Mouse (Mus musculus) cerebellum, adult 18-20 months (tissue): ENCODE measurements at regions not wholly inside any gene's neighbourhood (a gene's known extent, or its start where the extent isn't known, plus 50 kb on each side); places are given as distances from the start of the nearest gene placed in this dataset.

Experiments
- DNase-seq, 2 experiments: peaks; one replicate each; pipeline ENCODE4 v3.0.0; 2021

DNA sequence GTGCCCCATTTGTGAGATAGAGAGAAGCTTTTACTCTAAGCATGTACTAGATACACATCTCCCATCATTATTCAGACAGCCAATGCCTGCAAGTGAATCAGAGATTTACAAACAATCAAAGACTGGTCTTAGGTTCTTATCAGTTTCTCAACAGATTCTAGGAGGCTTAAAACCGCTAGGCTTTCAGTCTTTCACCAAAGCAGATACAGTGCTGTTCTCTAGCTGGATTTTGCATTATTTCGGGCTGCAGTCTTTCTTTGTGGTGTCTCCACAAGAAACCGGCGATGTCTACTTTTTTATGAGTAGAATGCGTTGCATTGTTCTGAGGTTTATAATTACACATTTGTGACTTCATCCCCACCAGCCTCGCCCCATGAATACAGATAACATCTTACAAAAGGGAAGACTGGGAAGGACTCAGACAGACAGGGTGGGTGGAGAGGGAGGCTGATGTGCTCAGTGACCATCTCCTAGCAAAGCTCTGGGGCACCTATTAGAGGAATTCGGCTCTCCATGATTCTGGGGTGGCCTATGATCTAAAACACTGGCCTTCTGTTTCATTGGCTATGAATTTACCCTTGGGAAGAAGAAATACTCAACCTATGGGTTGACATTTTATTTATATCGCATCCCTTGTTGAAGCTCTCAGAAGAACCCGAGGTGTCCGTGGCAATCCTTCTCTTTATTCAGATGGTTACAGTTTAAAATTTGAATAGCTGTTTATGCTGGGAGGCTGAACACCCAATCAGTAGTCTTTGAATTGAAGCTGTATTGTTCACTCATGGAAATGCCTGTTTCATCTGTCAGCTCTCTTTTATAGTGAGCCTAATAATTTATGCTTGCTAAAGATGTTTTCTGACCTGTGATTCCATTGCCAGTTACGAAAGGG lies 343.8 kb downstream of the Tmem161b start:
- DNase-seq = peak in 1 of 2 experiments; percentile 12

DNA sequence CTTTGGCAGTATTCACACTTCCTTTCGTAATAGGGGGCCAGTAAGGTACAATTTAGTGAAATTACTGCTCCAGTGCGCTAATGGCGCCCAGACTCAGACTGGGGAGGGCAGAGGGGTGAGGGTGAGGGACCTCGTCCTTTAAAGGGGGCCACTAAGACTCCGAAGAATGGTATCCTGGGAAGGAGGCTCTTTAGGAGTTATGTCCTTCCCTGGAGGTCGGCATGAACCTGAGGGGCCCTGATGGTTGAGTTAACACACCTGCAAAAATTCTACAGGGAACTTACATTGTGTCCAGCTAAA lies 344.4 kb downstream of the Tmem161b start:
- DNase-seq = no peak

DNA sequence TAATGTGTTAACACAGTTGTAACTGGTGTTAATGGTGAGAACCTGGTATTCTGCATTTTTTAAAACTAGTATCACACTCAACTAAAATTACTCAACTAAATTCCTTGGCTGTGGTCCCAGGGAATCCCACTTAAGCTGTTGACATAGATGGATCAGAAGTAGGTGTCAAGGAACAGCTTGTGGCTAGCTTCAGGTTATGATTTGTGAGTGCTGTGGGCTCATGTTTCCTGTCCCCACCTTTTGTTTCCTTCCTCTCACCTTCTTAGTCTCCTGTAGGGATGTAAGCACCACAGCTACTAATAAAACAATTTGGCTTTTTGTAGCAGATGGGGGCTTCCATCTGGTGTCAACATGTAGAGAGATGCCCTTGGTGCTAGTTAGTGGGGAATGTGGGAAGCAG lies 347.3 kb downstream of the Tmem161b start:
- no peak for DNase-seq

DNA sequence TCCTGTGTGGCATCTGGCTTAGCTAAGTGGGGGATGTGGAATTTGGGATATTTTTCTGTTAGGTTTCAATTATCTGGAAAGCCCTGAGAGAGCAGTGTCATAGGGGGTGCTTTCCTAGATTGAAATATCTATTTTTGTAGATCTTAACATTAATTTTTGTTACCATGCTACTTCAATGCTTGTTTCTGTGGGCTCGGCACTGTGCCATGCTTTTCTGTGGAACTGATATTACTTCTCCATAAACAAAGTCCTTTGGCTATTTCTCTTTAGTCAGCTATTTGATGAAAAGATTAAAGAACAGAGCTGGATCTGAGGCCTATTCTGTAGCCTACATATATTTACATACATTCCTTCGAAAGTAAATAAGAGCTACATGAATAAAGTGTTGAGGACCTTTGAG lies 348.1 kb downstream of the Tmem161b start:
- no peak for DNase-seq

DNA sequence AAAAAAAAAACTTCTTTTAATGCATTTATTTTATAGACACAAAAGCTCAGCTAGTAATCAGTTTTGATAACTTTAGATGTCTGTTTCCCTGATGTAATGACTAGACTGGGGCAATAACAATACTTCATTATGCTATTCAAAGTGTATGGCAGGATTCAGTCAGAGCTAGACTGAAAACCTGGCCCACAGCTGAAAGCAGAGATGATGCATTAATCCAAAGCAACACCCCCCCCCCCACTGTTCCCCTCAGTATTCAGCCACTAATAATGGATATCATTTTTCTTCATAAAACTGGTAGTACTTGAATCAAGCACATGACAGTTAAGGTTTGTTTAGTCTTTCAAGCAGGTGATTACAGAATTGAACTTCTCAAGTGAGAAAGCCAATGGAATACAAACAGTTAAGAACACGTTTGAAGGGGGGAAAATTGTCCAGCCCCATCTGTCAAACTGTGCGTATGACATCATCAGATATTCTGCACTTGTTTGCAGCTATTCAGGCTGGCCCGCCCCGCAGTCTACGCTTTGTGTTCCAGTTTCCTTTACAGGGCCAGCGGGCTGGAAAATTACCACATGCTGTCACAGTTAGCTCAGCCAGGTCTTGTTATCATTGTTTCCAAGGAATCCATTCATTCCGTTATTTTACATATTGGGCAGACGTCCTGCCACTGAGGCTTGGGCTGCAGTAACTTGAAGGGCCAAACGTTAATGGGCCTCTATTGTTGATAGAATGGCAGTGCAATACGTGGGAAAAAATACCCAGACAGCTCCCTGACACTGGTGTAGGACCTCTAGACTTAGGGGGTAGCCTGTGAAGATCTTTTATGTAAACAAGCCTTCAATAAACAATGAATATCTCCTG lies 349.1 kb downstream of the Tmem161b start:
- peak; percentile 78 to 87 for DNase-seq

DNA sequence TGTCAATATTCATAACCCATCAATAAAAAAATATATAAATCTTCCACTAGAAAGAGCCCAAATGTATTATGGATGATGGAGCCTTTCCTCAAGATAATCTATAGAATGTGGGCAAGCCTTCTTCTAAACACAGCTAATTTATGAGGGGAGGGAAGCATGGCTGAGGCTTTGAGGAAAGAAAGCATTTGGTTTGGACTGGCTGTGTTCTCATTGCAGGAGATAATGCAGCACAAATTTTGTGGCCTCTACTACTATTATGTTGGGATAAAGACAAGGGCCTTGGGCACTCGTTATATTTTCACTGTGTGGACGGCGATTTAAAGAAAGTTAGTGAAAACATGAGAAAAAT lies 349.7 kb downstream of the Tmem161b start:
- DNase-seq = no peak

DNA sequence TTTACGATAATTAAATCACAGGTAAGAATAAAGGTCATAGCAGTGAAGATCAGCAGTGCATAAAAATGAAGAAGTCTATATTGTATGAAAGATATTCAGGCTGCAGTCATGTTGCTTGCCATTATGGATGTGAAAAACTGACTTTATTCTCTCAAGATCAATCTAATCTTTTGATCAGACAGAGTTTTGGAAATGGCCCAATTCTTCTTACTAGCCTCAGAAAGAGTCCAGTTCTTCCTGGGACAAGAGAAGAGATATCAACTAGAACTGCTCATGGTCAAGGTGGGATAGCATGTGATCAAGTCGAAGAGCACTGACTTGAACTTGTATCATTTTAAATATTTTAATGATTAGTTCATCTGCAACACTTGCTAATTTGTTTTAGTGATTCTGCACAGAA lies 350.1 kb downstream of the Tmem161b start:
- DNase-seq = no peak

DNA sequence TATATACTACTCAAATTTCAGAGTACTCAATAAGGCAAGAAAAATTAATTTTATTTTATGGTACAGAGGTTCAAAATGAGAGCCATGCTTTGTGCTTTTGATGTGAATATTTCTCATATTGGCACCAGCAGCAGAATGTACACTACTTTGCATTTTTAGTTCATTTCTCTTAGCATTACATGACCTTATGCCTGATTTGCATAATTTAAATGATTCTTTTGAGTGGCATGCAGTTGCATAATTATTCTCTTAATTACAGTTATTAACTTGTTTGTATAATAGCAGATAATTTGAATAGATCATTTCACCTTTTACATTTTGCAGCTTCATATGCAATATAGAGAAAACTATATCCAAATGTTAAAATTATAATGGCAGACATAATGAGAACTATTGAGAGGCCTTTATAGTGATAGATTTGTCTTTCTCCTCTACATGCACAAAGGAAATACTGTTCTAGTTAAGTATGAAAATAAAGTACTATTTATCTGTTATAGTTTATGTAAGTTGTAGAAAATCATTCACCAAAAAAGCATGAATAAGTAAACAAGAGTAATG lies 374.6 kb downstream of the Tmem161b start:
- DNase-seq = no peak

DNA sequence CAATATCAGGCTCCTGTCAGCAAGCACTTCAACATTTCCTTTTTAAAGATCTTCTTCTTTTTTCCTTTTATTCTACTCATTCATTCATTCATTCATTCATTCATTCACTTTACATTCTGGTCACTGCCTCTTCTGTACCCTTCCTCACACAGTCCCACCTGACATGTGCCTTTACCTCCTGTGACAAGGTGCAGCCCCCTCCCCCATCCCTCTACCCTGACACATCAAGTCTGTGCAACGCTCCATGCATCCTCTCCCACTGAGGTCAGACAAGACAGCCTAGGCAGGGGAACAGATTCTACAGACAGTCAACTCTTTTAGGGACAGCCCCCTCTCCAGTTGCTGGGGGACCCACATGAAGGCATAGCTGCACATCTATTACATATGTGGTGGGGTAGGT lies 380.5 kb downstream of the Tmem161b start:
- DNase-seq = no peak

DNA sequence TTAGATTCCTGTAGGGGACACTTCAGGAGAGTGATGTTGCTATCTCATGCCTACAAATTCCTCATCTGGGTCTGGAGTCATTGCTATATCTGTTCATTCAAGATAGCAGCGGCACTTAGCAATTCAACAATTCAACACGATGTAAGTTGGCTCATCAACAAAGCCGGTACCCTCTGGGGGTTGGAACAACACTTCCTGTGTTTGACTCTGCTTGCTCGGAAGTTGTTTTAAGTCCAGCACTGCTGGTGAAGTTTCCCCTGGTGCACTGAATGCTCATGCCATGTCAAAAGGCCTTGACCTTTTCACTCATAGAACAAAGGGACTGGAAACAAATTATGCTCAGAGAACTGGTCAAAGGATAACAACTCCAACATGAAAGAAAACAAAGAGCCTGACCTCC lies 390.4 kb downstream of the Tmem161b start:
- DNase-seq = no peak

DNA sequence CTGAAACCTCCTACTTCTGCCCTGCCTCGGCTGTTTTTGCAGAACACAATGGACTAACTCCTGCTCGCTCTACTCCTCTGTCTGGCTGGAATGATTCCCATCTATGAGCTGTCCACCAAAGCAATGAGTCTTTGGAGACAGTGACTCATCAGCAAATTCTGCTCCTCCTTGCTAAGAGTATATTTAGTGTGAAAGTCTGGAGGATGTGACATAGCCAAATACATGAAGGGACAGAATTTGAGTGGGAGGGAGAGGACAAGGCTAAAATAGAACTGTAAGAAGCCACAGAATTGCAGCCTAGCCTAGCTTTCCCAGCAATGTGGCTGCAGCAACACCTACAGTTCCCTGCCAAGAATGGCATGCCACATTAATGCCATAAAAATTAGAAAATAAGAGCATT lies 390.9 kb downstream of the Tmem161b start:
- DNase-seq = peak; percentile 13 to 26

DNA sequence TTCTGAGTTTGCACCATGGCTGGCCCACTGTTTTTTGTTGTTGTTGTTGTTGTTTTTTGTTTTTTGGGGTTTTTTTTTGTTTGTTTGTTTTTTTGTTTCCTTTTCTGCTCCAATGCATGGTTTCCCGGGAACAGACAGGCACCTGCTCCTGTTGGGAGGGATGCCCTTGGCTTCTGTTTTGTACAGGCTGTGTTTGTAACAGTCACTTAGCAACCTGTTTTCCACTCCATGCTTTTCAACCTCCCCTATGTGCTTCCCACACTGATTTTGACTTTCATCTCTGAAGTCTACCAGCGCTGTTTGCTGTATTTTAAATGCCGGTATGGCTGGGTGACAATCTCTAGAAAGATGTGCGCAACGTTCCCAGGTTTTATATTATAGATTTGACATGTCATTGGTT lies 402.6 kb downstream of the Tmem161b start:
- DNase-seq = no peak

DNA sequence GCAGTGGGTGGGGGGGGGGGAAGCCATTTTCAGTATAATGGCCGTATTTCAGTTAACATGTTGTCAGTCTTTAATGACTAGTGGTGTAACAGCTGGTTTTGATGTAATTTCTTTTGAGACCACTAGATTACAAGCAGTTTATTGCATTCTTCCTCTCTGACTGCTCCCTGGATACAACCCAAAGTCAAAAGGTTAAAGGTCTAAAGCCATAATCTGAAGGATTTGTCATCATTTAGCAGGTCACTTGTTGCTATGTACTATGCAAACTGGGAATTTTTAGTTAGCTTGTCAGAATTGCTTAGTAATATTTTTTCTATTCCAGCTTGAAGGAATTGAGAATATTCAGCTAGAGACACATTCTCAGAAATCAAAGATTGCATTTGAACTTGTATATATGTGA lies 403.4 kb downstream of the Tmem161b start:
- DNase-seq = no peak

DNA sequence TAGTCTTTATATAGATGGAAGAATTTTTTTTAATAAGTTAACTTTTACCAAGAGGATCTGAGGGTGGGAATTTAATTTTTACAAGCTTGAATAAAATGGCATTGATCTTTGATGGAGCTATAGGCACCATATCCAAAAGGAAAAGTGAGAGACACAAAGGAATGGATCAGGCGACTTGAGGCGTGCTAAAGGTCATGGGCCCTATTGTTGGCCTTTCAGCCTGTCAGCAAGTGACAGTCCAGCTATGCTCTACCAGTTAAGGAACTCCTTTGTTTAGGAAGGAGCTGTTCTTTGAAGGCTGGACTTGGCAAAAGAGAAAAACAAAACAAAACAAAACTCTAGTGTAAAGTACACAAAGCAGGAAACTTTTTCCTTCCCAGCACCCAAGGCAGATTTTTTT lies 403.8 kb downstream of the Tmem161b start:
- no peak for DNase-seq

DNA sequence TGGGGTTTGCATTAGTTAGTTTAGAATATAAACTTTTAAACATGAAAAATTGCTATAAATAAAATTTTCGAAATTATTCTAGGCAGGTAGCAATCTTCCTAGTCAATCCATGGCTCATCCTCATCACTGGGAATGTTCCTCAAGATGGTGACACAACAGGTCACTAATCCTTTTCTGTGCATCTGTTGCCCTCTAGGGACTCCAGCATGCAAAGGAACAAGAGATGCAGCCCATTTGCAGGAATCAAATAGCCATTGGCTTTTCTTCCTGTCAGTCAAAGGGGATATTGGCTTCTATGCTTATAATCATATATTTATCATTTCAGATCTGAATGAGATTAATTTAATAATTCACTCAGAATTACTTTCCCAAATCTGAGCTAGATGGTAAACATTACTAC lies 404.3 kb downstream of the Tmem161b start:
- peak in 1 of 2 experiments; percentile 7 for DNase-seq

DNA sequence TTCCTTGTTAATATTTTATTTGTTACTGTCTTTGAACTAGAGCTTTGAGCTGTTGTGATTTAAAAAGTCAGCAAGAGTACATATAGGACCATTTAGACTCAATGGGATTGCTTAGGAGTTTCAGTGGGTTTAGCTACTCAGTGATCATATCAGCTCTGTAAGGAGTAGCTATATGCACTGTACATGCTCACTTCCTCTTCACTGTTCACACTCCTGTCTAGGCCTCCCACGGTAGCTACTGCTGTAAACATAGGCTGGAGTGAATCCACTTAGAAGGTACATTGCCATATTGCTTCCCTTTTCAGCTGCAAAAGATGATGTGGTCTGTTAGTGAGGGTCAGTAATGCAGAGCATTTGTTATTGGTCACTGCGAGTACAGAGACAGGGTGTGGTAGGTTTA lies 408.6 kb downstream of the Tmem161b start:
- DNase-seq = no peak

DNA sequence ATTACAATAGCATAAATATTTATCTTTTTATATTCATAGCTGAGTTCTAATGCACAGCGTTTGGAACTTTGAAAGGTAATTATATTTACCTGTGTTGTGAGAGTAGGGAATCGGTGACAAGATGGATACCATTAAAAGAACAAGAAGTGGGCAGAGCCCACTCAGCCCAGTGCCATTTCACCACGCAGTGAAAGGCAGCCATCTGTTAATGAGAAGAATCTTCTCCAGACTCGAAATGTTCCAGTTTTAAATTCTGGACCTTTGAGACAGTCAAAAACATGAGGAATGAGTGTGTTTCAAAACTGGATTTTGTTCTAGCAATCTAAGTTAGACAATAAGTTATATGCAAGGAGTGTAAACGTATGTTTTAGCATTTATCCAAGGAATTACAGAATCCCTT lies 410.4 kb downstream of the Tmem161b start:
- no peak for DNase-seq

DNA sequence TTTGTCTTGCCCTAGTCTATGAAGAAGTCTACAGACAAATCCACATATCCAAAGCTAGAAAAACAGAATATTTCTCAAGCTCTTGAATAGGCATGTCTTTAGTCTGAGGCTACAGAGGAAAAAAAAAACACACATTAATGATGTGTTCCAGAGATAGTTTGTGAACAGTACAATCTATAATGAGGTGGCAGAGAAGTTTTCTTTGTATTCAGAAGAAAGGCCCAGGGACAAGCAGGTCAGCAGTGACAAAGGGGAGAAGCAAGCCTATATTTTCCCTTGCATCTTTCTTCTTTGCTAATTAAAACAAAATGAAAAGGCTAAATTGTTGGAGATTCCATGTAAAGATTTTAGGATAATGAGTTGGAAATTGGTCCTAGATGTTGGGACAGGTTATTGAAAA lies 414.7 kb downstream of the Tmem161b start:
- no peak for DNase-seq

DNA sequence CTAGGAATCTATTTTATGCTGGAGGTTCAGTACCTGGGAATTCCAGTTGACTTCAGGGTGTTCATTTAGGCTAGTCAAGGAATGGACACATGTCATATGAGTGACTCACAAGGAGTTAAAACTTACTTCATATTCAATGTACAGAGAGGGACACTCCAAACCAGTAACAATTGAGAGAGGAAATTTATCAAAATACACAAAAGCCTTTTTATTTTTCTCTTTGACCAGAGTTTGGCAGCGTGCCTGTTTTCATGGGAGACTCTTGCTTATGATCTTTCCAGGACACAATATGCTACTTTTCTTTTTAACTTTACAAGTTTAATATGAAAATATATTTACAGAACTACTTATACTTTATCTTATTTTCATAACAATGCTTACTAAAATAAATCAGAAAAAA lies 415.5 kb downstream of the Tmem161b start:
- DNase-seq = no peak

DNA sequence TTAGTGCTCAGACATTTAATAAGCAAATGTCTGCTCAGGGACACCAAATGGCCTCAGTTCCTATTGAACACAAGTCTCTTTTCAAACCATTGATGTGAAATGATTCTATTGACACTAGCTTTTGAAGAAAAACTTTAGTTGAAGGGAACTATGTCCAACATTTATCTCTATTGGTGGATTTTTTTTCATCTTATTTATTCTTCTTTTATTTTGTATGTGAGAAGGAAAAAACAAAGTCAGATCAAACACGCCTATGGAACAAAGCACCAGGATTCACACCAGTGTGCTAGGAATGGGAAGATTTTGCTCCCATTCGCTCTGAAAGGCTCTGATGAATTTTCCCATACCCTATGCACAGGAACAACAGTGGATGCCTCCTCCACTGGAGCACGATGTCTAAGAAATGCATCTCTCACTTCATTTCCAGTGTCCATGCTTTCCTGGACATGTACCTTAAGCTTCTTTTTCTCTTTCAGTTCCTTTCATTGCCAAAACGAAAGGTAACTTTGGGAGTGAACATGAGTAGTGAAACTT lies 416.4 kb downstream of the Tmem161b start:
- no peak for DNase-seq

DNA sequence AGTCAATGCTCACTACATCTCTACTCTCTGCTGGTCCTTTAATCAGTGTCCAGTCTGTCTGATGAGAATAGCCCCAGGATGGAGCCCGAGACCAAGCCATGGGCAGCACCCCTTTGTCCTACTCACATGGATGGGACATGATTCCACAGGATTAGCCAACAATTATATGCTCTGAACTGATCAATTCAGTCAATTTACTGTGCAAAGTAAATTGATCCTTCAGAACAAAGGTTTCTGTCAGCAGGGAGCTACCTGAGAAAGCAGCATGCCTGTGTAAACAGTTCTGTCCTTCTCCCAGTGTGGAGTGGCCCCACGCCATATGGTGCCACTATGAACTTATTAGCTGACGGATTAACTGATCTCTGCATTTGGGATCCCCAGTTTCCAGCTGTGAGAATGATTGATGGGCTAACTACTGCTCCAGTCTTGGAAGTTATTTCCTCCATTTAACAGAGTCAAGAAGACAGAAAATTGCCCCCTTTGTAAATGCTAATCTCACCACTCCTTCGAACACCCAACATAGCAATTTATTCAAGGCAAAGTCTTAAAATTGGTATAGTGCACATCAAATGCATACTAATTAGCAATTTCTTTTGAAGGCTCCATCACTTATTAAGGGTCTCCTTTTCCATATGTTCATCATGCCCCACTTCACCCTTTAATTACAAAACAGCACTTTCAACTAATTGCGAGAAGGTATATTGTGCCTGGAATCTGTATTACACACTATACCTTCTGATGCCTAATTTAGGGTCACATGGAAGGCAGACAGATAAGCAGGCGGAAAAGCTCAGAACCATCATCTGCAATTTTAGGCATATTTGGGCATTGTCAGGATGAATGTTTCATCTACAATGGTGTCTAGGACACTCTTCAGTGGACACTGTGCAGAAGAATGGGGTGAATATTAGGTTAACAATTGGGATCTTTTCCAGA lies 417.3 kb downstream of the Tmem161b start:
- DNase-seq = no peak

DNA sequence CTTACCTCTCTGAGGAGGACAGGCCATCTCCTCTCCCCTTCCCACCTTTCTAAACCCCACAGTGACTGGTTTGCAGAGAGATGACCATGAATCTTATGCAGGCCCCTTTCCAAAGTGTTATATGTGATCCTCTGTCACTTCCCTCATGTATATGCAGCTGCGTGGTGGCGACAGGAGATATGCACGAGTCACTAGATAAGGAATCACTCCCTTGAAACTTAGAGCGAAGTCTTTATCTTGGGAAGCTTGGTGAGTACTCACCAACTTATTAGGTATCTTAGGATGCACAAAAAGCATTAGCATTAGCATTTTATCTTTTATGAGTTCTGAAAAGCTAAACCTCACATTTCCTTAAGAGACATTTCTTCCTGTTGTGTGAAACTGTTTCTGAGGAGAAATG lies 421.9 kb downstream of the Tmem161b start:
- no peak for DNase-seq

DNA sequence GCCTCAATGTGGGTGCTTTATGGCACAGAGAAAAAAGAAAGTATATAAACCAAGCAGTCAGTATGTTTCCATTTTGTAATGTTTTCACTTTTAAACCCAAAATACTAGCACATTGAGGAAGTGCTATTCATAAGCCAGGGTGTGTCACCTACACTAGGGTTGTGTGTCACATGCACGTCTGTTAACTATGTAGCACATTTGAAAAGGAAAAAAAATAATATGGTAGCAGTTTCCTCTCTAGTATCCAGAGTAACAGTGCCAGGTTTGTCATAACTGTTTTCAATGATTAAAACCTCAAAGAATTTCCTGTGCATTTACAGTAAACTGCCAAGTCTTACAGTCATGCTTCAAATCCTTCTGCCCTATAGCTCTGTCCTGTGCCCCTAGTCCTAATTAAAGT lies 424.8 kb downstream of the Tmem161b start:
- DNase-seq = no peak
